Mouse (Mus musculus): ENCODE data around the gene Inpp5d. TPM values are rescaled to one million over a fixed set of nuclear protein-coding genes. Genes with fewer than 3 reads are reported as not detected.

The Inpp5d gene
- total RNA-seq, 2 experiments from 2014 or later, result 3.8 to 4.2 TPM

- no peak overlapping the region for H3K4me3 ChIP-seq
- no peak overlapping the region for H3K27ac ChIP-seq
- no peak for TF ChIP-seq CTCF (IDR thresholded peaks at IDR 0.05)
- intact Hi-C loops (cut with DNase I), result no loop called here
- DNase-seq, result no peak
These were observed 14.8 kb upstream of the Inpp5d start for GRCm38 (mm10) chr1:87605296-87605695.

- Histone ChIP-seq H3K4me3 (peak overlapping the region; percentile 43), H3K27ac (peak overlapping the region; percentile 28; the same call in 1 of the 2 replicates)
- no peak for TF ChIP-seq CTCF (IDR thresholded peaks at IDR 0.05)
- DNase-seq, result peak; percentile 68
- intact Hi-C loops (cut with DNase I), result loop anchor here (2.0 kb wide), 1 partner anchor 67 kb away; no protein-coding TSS in a partner anchor
These were observed 12.6 kb upstream of the Inpp5d start for GRCm38 (mm10) chr1:87607385-87608091.

GRCm38 (mm10) chr1:87608416-87609046, 11.6 kb upstream of the Inpp5d start:
- TF ChIP-seq CTCF (IDR thresholded peaks at IDR 0.05), result peak; percentile 89
- intact Hi-C loops (cut with DNase I), result loop anchor here (2.0 kb wide), 1 partner anchor 68 kb away; no protein-coding TSS in a partner anchor
- peak; percentile 80 for DNase-seq

GRCm38 (mm10) chr1:87614576-87615295, 5.4 kb upstream of the Inpp5d start:
- intact Hi-C loops (cut with DNase I), result loop anchor here (5.0 kb wide), 1 partner anchor 162 kb away; no protein-coding TSS in a partner anchor
- Histone ChIP-seq H3K27ac (peak overlapping the region; percentile 75), H3K4me3 (no peak overlapping the region)
- DNase-seq, result peak; percentile 62
- no peak for TF ChIP-seq CTCF (IDR thresholded peaks at IDR 0.05)

More at GRCm38 (mm10) chr1:87608416-87609046, 11.6 kb upstream of the Inpp5d start:
- Histone ChIP-seq H3K27ac (peak overlapping the region; percentile 28; the same call in 1 of the 2 replicates), H3K4me3 (peak overlapping the region; percentile 43)

- DNase-seq, result no peak
- no peak for TF ChIP-seq CTCF (IDR thresholded peaks at IDR 0.05)
- intact Hi-C loops (cut with DNase I), result no loop called here
- peak overlapping the region; percentile 67 for H3K4me3 ChIP-seq
- peak overlapping the region; percentile 80 for H3K27ac ChIP-seq
These were observed 581 bp downstream of the Inpp5d start for GRCm38 (mm10) chr1:87620693-87621092.

- H3K4me3 ChIP-seq, result peak overlapping the region; percentile 67
- DNase-seq, result no peak
These were observed 1.2 kb downstream of the Inpp5d start for GRCm38 (mm10) chr1:87621146-87621857.

GRCm38 (mm10) chr1:87621858-87622279, 1.8 kb downstream of the Inpp5d start:
- no peak for TF ChIP-seq CTCF (IDR thresholded peaks at IDR 0.05)
- intact Hi-C loops (cut with DNase I), result no loop called here
- no peak for DNase-seq
- Histone ChIP-seq H3K4me3 (peak overlapping the region; percentile 67), H3K27ac (peak overlapping the region; percentile 20; the same call in 1 of the 2 replicates)

More at GRCm38 (mm10) chr1:87621146-87621857, 1.2 kb downstream of the Inpp5d start:
- peak overlapping the region; percentile 80 for H3K27ac ChIP-seq
- no peak for TF ChIP-seq CTCF (IDR thresholded peaks at IDR 0.05)
- intact Hi-C loops (cut with DNase I), result no loop called here

GRCm38 (mm10) chr1:87623977-87624666, 4.0 kb downstream of the Inpp5d start:
- Histone ChIP-seq H3K27ac (no peak overlapping the region), H3K4me3 (no peak overlapping the region)
- intact Hi-C loops (cut with DNase I), result no loop called here
- no peak for DNase-seq
- TF ChIP-seq CTCF (IDR thresholded peaks at IDR 0.05), result no peak

- TF ChIP-seq CTCF (IDR thresholded peaks at IDR 0.05), result no peak
- no peak overlapping the region for H3K27ac ChIP-seq
- intact Hi-C loops (cut with DNase I), result no loop called here
- H3K4me3 ChIP-seq, result no peak overlapping the region
- DNase-seq, result no peak
These were observed 4.7 kb downstream of the Inpp5d start for GRCm38 (mm10) chr1:87624826-87625225.

GRCm38 (mm10) chr1:87625254-87626025, 5.3 kb downstream of the Inpp5d start:
- no peak for TF ChIP-seq CTCF (IDR thresholded peaks at IDR 0.05)

GRCm38 (mm10) chr1:87626344-87626743, 6.2 kb downstream of the Inpp5d start:
- Histone ChIP-seq H3K4me3 (no peak overlapping the region), H3K27ac (peak overlapping the region; percentile 51)
- DNase-seq, result no peak
- TF ChIP-seq CTCF (IDR thresholded peaks at IDR 0.05), result no peak
- intact Hi-C loops (cut with DNase I), result no loop called here

More at GRCm38 (mm10) chr1:87625254-87626025, 5.3 kb downstream of the Inpp5d start:
- intact Hi-C loops (cut with DNase I), result no loop called here
- peak overlapping the region; percentile 51 for H3K27ac ChIP-seq
- DNase-seq, result no peak
- no peak overlapping the region for H3K4me3 ChIP-seq
